Mouse (Mus musculus) CH12.LX (cell line): Measurements from ENCODE around the gene Ankrd36. TPM values are rescaled to one million over a fixed set of nuclear protein-coding genes. Genes with fewer than 3 reads are reported as not detected.

ENCODE experiments used
- DNase-seq: peaks from one replicate; pipeline ENCODE4 v3.0.0-alpha.2; 2013; ENCODE audit errors: extremely low read depth
- H3K27ac ChIP-seq: 2 replicates; pipeline ENCODE4 v1.5.1; 2012; ENCODE audit warnings: low read depth, mild to moderate bottlenecking, control low read depth, moderate library complexity; ENCODE audit not compliant: insufficient read depth
- H3K27me3 ChIP-seq: replicated peaks from 2 replicates; pipeline ENCODE3; 2012; ENCODE audit warnings: inconsistent platforms
- H3K36me3 ChIP-seq, 2 experiments: replicated peaks in 1 of 2; 2 replicates each; pipeline versions ENCODE3 to v1.6.1; 2012; ENCODE audit warnings: inconsistent platforms in 1 of 2, low read length in 1 of 2, mild to moderate bottlenecking in 1 of 2, mixed read lengths in 1 of 2, moderate library complexity in 1 of 2; ENCODE audit not compliant: control insufficient read depth in 1 of 2, insufficient read depth in 1 of 2
- H3K4me1 ChIP-seq, 2 experiments: 2 replicates each; pipeline ENCODE4 v1.6.1; 2012; ENCODE audit warnings: inconsistent platforms in 1 of 2, moderate library complexity in 1 of 2; ENCODE audit not compliant: insufficient read depth in 2 of 2, control insufficient read depth in 1 of 2
- H3K4me2 ChIP-seq: 2 replicates; pipeline ENCODE4 v1.6.1; 2012; ENCODE audit warnings: low read depth, mild to moderate bottlenecking, control low read depth; ENCODE audit not compliant: poor library complexity, insufficient read depth, severe bottlenecking
- H3K4me3 ChIP-seq, 3 experiments: fragments of 150-350 bp in 1 of 3; sonication (generic) in 1 of 3; replicated peaks in 1 of 3; 2 replicates each; pipeline versions ENCODE3 to v1.5.1; 2011 to 2012; ENCODE audit warnings: low read depth in 2 of 3, low read length in 2 of 3, mild to moderate bottlenecking in 2 of 3, moderate library complexity in 2 of 3, control low read depth in 1 of 3, improper control_type of control experiment in 1 of 3, inconsistent platforms in 1 of 3, mixed read lengths in 1 of 3; ENCODE audit not compliant: poor library complexity in 1 of 3
- H3K79me2 ChIP-seq: replicated peaks from 2 replicates; pipeline ENCODE4 v1.6.1; 2012; ENCODE audit warnings: mild to moderate bottlenecking, moderate library complexity; ENCODE audit not compliant: control insufficient read depth, poor library complexity, insufficient read depth, severe bottlenecking; ENCODE audit errors: extremely low read depth
- H3K9ac ChIP-seq: 2 replicates; pipeline ENCODE4 v1.6.1; 2012; ENCODE audit warnings: low read depth, mild to moderate bottlenecking, control low read depth, moderate library complexity; ENCODE audit not compliant: insufficient read depth
- H3K9me3 ChIP-seq: replicated peaks from 2 replicates; pipeline ENCODE3; 2012; ENCODE audit warnings: low read length, inconsistent platforms, mixed read lengths
- CHD2 ChIP-seq: IDR thresholded peaks from 2 replicates; pipeline ENCODE4 v1.6.1; 2011; ENCODE audit warnings: low read length, improper control_type of control experiment
- CTCF ChIP-seq, 2 experiments: IDR thresholded peaks in 1 of 2; conservative IDR thresholded peaks in 1 of 2; 2 replicates each; pipeline ENCODE4 v1.5.1; 2011 to 2012; ENCODE audit warnings: low read depth in 2 of 2, low read length in 2 of 2, improper control_type of control experiment in 1 of 2, inconsistent platforms in 1 of 2, mild to moderate bottlenecking in 1 of 2, moderate library complexity in 1 of 2
- E2F4 ChIP-seq: IDR thresholded peaks from 2 replicates; pipeline ENCODE4 v1.6.1; 2011; ENCODE audit warnings: low read depth, low read length, improper control_type of control experiment; ENCODE audit not compliant: insufficient replicate concordance
- ELF1 ChIP-seq: IDR thresholded peaks from 2 replicates; pipeline ENCODE4 v1.6.1; 2014; ENCODE audit warnings: low read depth, mild to moderate bottlenecking, inconsistent platforms, low read length, improper control_type of control experiment
- GABPA ChIP-seq: IDR thresholded peaks from 2 replicates; pipeline ENCODE4 v1.6.1; 2012; ENCODE audit warnings: low read depth, low read length, improper control_type of control experiment, inconsistent platforms; ENCODE audit not compliant: insufficient replicate concordance
- HCFC1 ChIP-seq: IDR thresholded peaks from 2 replicates; pipeline ENCODE4 v1.6.1; 2012; ENCODE audit warnings: low read depth, mild to moderate bottlenecking, inconsistent platforms, low read length, improper control_type of control experiment
- IRF4 ChIP-seq: IDR thresholded peaks from 2 replicates; pipeline ENCODE4 v1.6.1; 2014; ENCODE audit warnings: low read depth, mild to moderate bottlenecking, inconsistent platforms, low read length, improper control_type of control experiment
- JUN ChIP-seq: IDR thresholded peaks from 2 replicates; pipeline ENCODE4 v1.6.1; 2011; ENCODE audit warnings: low read depth, mild to moderate bottlenecking, low read length, improper control_type of control experiment, moderate library complexity; ENCODE audit not compliant: insufficient read depth
- JUND ChIP-seq: conservative IDR thresholded peaks from 2 replicates; pipeline ENCODE4 v1.6.1; 2011; ENCODE audit warnings: low read depth, low read length, improper control_type of control experiment
- KAT2A ChIP-seq: IDR thresholded peaks from 2 replicates; pipeline ENCODE4 v1.6.1; 2012; ENCODE audit warnings: low read length, improper control_type of control experiment, inconsistent platforms; ENCODE audit not compliant: insufficient replicate concordance
- MAFK ChIP-seq: IDR thresholded peaks from 2 replicates; pipeline ENCODE4 v1.6.1; 2011; ENCODE audit warnings: low read length, improper control_type of control experiment; ENCODE audit not compliant: insufficient replicate concordance
- MAX ChIP-seq: IDR thresholded peaks from 2 replicates; pipeline ENCODE4 v1.6.1; 2011; ENCODE audit warnings: low read length, improper control_type of control experiment
- MAZ ChIP-seq: IDR thresholded peaks from 2 replicates; pipeline ENCODE4 v1.6.1; 2012; ENCODE audit warnings: low read depth, mild to moderate bottlenecking, inconsistent platforms, low read length, improper control_type of control experiment, moderate library complexity
- MEF2A ChIP-seq: IDR thresholded peaks from 2 replicates; pipeline ENCODE4 v1.6.1; 2014; ENCODE audit warnings: low read depth, mild to moderate bottlenecking, inconsistent platforms, low read length, improper control_type of control experiment, borderline replicate concordance
- MXI1 ChIP-seq: IDR thresholded peaks from 2 replicates; pipeline ENCODE4 v1.6.1; 2011; ENCODE audit warnings: mild to moderate bottlenecking, low read depth, low read length, improper control_type of control experiment
- MYC ChIP-seq: IDR thresholded peaks from 2 replicates; pipeline ENCODE4 v1.6.1; 2011; ENCODE audit warnings: low read depth, mild to moderate bottlenecking, improper control_type of control experiment, low read length
- NRF1 ChIP-seq: IDR thresholded peaks from 2 replicates; pipeline ENCODE4 v1.6.1; 2014; ENCODE audit warnings: low read depth, mild to moderate bottlenecking, inconsistent platforms, low read length, improper control_type of control experiment, moderate library complexity
- PAX5 ChIP-seq: IDR thresholded peaks from 2 replicates; pipeline ENCODE4 v1.6.1; 2012; ENCODE audit warnings: low read length, inconsistent platforms, mixed read lengths
- POLR2AphosphoS2 ChIP-seq: IDR thresholded peaks from 2 replicates; pipeline ENCODE4 v1.6.1; 2011; ENCODE audit warnings: low read depth, low read length, improper control_type of control experiment
- RCOR1 ChIP-seq: conservative IDR thresholded peaks from 2 replicates; pipeline ENCODE4 v1.6.1; 2012; ENCODE audit warnings: low read depth, mild to moderate bottlenecking, inconsistent platforms, low read length, improper control_type of control experiment
- TBP ChIP-seq: conservative IDR thresholded peaks from 2 replicates; pipeline ENCODE4 v1.6.1; 2011; ENCODE audit warnings: low read depth, low read length, improper control_type of control experiment
- UBTF ChIP-seq: IDR thresholded peaks from 2 replicates; pipeline ENCODE4 v1.6.1; 2012; ENCODE audit warnings: low read depth, mild to moderate bottlenecking, inconsistent platforms, low read length, improper control_type of control experiment, moderate library complexity
- USF2 ChIP-seq: conservative IDR thresholded peaks from 2 replicates; pipeline ENCODE4 v1.6.1; 2011; ENCODE audit warnings: low read depth, low read length, improper control_type of control experiment
- ZC3H11A ChIP-seq: IDR thresholded peaks from 2 replicates; pipeline ENCODE4 v1.6.1; 2012; ENCODE audit warnings: low read depth, mild to moderate bottlenecking, inconsistent platforms, low read length, improper control_type of control experiment
- dilution Hi-C: fragments of 300-500 bp; cut with MboI; formaldehyde crosslinking; loops from 2 replicates; pipeline ENCODE4 v1.14.3; 2020; ENCODE audit warnings: low sequenced_read_pairs; ENCODE audit not compliant: extremely low pct_unique_long_range_greater_than_20kb, extremely low pct_ligation_motif_present
- in situ Hi-C: fragments of 300-500 bp; cut with MboI; formaldehyde crosslinking; loops from 3 replicates; pipeline ENCODE4 v1.14.3; 2019; ENCODE audit warnings: low sequenced_read_pairs, low pct_ligation_motif_present, low pct_unique_long_range_greater_than_20kb, mixed read lengths
- polyA plus RNA-seq: library from polyadenylated mRNA; unstranded; fragments of >175 nt; gene quantifications from 2 replicates; pipeline ENCODE4 v1.2.1, GENCODE M21; 2012; ENCODE audit warnings: low read depth; ENCODE audit not compliant: insufficient read length
- total RNA-seq, 2 experiments: library from RNA; depleted of rRNA; stranded (reverse); fragments of 300-350 nt in 1 of 2; fragments of >200 nt in 1 of 2; gene quantifications; 2 replicates each; pipeline ENCODE4 v1.2.3; 2012 to 2014

Ankrd36 gene
- total and polyA plus RNA-seq, 3 experiments, result not detected

- in situ Hi-C loops (loop anchor here (10.0 kb wide), 1 partner anchor 69 kb away; no protein-coding TSS in a partner anchor), dilution Hi-C loops (no loop called here)
- H3K36me3 ChIP-seq, result no peaks in the 10 kb centered on the region
- peaks cover 4% of the 10 kb centered on the region for H3K27me3 ChIP-seq
- no peak overlapping the region for H3K9ac ChIP-seq
- H3K79me2 ChIP-seq, result no peaks in the 10 kb centered on the region
- peaks cover 6% of the 10 kb centered on the region for H3K9me3 ChIP-seq
- peaks cover 0 to 15% of the 10 kb centered on the region in 2 experiments; a peak in 2 of 4 replicates for H3K4me1 ChIP-seq
- no peak overlapping the region for H3K4me3 ChIP-seq
- H3K27ac ChIP-seq, result no peak overlapping the region
- no peak overlapping the region for H3K4me2 ChIP-seq
- no peak for DNase-seq
- no peak for TF ChIP-seq POLR2AphosphoS2
- 0 out of 2 replicates have a peak, but pooled peaks have one; percentile 20 for TF ChIP-seq JUN
Observed at GRCm38 (mm10) chr11:5565596-5565995, 3.9 kb upstream of the Ankrd36 start.

GRCm38 (mm10) chr11:5566506-5566905 is 3.0 kb upstream of the Ankrd36 start:
- dilution Hi-C loops, result no loop called here

GRCm38 (mm10) chr11:5567654-5568053 is 1.8 kb upstream of the Ankrd36 start:
- DNase-seq, result no peak
- Histone ChIP-seq H3K9ac (no peak overlapping the region), H3K4me1 (peaks cover 0 to 15% of the 10 kb centered on the region in 2 experiments; a peak in 2 of 4 replicates), H3K4me3 (no peak overlapping the region), H3K27ac (no peak overlapping the region), H3K4me2 (no peak overlapping the region), H3K36me3 (no peaks in the 10 kb centered on the region), H3K27me3 (no peaks in the 10 kb centered on the region), H3K79me2 (no peaks in the 10 kb centered on the region), H3K9me3 (peaks cover 6% of the 10 kb centered on the region)
- in situ Hi-C loops (loop anchor here (10.0 kb wide), 1 partner anchor 67 kb away; no protein-coding TSS in a partner anchor), dilution Hi-C loops (no loop called here)
- TF ChIP-seq E2F4 (no peak), ELF1 (no peak), PAX5 (no peak), HCFC1 (no peak), JUN (no peak), MAZ (no peak), UBTF (no peak), CTCF (conservative IDR thresholded peaks at IDR 0.05 in 1 of 2, IDR thresholded peaks at IDR 0.05 in 1 of 2; ENCODE audit: low read depth in 2 of 2, low read length in 2 of 2) (no peak), JUND (no peak), RCOR1 (no peak), KAT2A (no peak), GABPA (no peak), IRF4 (no peak), CHD2 (no peak), MAFK (no peak), MYC (no peak), MXI1 (no peak), MAX (no peak)

More at GRCm38 (mm10) chr11:5566506-5566905, 3.0 kb upstream of the Ankrd36 start:
- in situ Hi-C loops, result loop anchor here (10.0 kb wide), 1 partner anchor 68 kb away; no protein-coding TSS in a partner anchor
- Histone ChIP-seq H3K27ac (no peak overlapping the region), H3K4me1 (peaks cover 0 to 15% of the 10 kb centered on the region in 2 experiments; a peak in 2 of 4 replicates), H3K4me3 (no peak overlapping the region), H3K36me3 (no peaks in the 10 kb centered on the region), H3K27me3 (peaks cover 4% of the 10 kb centered on the region), H3K79me2 (no peaks in the 10 kb centered on the region), H3K9me3 (peaks cover 6% of the 10 kb centered on the region), H3K4me2 (no peak overlapping the region), H3K9ac (no peak overlapping the region)
- TF ChIP-seq MEF2A, result no peak
- no peak for TF ChIP-seq USF2
- no peak for TF ChIP-seq HCFC1
- TF ChIP-seq ZC3H11A, result no peak
- no peak for TF ChIP-seq TBP
- TF ChIP-seq E2F4, result no peak
- no peak for TF ChIP-seq MAFK
- TF ChIP-seq POLR2AphosphoS2, result no peak
- no peak for TF ChIP-seq NRF1
- no peak for TF ChIP-seq CTCF (conservative IDR thresholded peaks at IDR 0.05 in 1 of 2, IDR thresholded peaks at IDR 0.05 in 1 of 2; ENCODE audit: low read depth in 2 of 2, low read length in 2 of 2)
- DNase-seq, result no peak
